Mouse (Mus musculus): ENCODE measurements around the gene Crygc. TPM values are rescaled to one million over a fixed set of nuclear protein-coding genes. Genes with fewer than 3 reads are reported as not detected.
A peak's percentile ranks its signal among the peaks of the same experiment; 100 is the strongest.

Gene Crygc
- total RNA-seq (2017), result not detected in 2 replicates

DNA sequence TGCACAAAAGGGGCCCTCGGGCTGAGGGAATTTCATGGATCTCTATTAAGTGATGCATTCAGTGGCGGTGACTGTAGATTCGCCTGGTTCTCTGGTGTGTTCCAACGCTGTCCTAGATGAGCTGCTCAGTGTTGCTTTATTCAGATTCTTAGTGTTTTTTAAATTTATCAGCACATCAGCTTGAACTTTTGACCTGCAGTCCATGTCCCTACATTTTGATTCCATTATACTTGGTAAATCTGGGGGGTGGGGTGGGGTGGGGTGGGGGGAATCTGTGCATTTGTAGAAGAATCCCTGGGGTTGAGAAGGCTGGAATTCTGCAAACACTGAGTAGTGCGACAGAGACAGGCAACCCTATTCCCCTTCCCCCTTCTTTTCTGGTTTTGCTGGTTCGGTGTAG lies at the start of gene Crygc:
TSS of gene Crygc (minus strand) at position 101 of the 400 bp plus-strand sequence.
- ATAC-seq (ENCODE audit: extremely low read depth, insufficient number of reproducible peaks, low FRiP score, poor library complexity, severe bottlenecking), result no peak

DNA sequence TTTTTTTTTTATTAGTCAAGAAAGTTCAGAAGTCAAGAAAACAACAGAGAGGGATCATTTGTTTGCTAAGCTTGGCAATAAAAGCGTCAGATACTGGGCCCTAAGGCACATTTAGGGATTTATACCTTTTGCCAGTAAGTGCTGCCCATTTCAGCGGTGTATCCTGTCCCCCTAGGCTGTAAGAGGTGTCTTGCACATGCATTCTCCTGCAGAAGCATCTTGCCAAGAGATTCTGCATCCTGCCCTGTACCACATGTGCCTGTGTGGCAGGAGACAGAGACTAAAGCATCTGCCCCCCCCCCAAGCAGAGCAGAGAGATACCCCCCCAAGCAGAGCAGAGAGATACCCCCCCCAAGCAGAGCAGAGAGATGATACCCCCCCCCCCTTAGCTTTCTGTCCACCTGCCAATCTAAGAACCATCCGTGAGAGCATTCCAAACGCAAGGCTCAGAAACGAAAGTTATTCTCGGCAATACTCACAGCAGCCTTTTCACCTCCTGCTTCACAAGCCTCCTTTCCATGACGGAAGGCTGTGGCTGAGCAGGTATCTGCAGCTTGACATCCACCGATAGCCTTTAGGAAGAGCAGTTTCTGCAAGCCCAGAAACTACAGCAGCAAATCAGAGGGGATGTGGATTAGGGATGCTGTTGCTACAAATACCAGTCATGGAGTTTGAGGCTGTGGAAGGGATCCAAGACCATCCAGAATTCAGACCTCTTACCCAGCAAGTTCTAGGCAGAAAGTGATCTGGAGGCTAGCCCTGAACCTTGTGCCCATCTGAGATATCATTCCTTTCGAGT lies 49.3 kb upstream of the Crygc start, which contains the start of gene D630023F18Rik:
TSS of gene D630023F18Rik (minus strand) at position 641 of the 799 bp plus-strand sequence.
- no peak for ATAC-seq (ENCODE audit: extremely low read depth, insufficient number of reproducible peaks, low FRiP score, poor library complexity, severe bottlenecking)

DNA sequence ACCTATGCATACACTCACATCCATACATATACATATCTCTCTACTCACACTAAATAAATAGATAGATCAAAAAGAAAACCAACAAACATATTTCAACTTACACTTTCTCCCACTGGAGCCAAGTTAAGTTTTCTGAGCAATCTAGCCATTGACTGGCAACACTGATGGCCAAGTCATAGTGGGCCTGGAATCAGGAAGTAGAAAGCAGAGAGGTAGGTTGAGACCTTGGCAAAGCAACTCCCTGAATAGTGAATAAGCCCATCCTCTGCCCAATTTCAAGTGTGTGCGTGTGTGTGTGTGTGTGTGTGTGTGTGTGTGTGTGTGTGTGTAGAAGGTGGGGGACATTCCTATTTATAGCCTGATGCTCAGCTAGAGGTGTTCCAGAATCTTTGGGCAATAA lies 45.9 kb upstream of the Crygc start, which contains the start of gene Gm28845:
TSS of gene Gm28845 (minus strand) at position 121 of the 400 bp plus-strand sequence.
- ATAC-seq (ENCODE audit: extremely low read depth, insufficient number of reproducible peaks, low FRiP score, poor library complexity, severe bottlenecking), result no peak

DNA sequence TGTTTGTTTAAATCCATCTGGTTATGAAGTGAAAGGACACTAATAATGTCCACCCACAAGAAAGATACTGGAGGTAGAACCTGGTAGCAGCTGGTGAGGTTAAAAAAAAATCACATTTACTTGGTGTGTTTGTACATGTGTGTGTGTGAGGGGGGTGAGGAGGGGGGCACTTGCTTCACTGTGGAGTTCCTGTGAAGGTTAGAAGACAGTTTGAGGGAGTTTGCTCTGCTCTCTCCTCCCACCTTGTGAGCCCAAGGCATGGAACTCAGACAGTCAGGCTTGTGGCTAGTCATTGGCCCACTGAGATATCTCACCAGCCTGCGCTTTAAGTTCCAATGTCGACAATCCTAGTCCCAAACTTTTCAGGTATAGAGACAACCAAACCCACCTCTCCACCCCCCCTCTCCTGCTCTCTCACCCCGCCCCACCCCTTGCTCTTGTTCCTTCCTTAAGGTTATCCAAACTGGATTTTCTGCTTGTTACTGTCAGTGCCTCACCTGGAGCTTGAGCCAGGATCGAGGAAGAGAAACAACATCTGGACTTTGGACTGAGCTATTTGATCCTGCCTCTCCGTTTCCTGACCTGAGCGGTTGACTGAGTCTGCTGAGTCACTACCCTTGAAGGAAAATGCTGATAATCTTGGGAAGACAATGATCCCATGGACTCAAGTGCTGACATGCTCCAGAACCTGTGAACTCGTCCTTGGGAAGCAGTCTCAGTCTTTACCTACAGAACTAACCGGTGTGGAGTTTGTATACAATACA lies 44.8 kb upstream of the Crygc start:
- no peak for ATAC-seq (ENCODE audit: extremely low read depth, insufficient number of reproducible peaks, low FRiP score, poor library complexity, severe bottlenecking)

- ATAC-seq (ENCODE audit: extremely low read depth, insufficient number of reproducible peaks, low FRiP score, poor library complexity, severe bottlenecking), result peak; percentile 54; the same call in 1 of the 2 replicates
Observed at GRCm38 (mm10) chr1:65113536-65114172, 40.2 kb upstream of the Crygc start.

DNA sequence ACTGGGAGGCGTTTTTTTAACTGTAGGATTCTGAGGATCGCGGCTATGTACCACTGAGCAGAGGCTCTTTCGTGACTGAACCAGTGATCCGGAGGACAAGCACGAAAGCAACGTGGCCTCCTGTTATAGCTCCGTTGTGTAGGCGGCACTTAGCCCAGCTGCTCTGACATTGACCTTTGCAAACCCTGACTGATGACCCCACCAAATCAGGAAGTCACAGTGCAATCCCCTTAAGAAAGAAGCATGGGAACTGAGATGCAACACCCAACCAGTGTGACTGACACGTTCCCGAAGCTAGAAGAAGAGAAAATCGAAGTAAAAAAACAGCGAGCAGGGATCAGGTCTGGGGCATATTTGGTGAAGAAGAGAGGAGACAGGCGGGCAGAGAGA lies 39.3 kb upstream of the Crygc start:
- peak; percentile 40; the same call in 1 of the 2 replicates for ATAC-seq (ENCODE audit: extremely low read depth, insufficient number of reproducible peaks, low FRiP score, poor library complexity, severe bottlenecking)

- peak; percentile 51; the same call in 1 of the 2 replicates for ATAC-seq (ENCODE audit: extremely low read depth, insufficient number of reproducible peaks, low FRiP score, poor library complexity, severe bottlenecking)
Observed at GRCm38 (mm10) chr1:65112031-65112806, 38.7 kb upstream of the Crygc start.

DNA sequence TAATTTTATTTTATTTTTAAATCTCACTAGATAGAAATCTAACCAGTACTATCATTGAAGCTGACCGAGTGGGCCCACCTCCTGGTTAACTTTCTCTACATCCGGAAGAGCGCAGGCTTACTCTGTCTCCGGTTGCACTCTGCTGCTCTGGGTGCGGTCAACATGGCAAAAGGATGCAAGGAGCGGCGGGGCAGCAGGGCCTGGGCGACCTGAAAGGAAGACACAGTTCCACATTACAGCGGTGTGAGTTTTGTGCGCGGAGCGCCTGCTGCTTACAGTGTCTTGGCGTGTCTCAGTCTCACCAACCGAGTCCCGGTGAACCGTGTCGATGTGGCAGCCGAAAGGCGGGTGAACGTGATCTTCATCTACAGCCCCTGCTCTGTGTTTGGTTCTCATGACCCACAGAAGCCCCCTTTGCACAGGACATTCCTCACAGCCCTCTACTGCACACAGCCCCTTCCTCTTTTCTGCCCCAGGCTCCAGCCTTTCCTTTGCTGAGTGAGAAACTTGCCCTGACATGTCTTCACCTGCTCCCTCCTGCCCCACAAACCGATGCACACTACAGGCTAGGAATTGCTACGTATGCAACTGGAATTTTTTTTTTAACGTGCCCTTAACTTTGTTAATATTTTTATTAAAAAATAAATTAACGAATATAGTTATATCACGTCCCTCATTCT lies 36.4 kb upstream of the Crygc start:
- ATAC-seq (ENCODE audit: extremely low read depth, insufficient number of reproducible peaks, low FRiP score, poor library complexity, severe bottlenecking), result no peak

- ATAC-seq (ENCODE audit: extremely low read depth, insufficient number of reproducible peaks, low FRiP score, poor library complexity, severe bottlenecking), result no peak
Observed at GRCm38 (mm10) chr1:65109196-65109595, 35.7 kb upstream of the Crygc start.

- no peak for ATAC-seq (ENCODE audit: extremely low read depth, insufficient number of reproducible peaks, low FRiP score, poor library complexity, severe bottlenecking)
Observed at GRCm38 (mm10) chr1:65107654-65108279, 34.3 kb upstream of the Crygc start.

DNA sequence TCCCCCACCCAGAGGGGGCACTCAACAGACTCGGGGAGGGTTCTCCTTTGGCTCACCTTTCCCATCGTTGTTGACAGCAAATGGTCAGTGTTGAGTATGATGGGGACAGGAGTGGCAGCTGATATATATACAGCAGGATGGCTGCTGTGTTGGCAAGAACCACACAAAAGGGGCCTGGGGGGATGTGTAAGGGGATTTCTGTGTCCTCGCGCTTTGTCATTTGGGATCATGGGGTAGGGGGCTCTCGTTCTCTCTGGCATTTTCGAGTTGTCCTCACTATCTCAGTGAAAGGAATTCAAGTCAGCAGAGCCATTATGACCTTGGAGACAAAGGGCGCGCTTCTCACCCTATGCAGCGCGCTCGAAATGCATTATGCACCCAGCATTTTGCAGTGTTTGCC lies 29.8 kb upstream of the Crygc start, which contains the start of gene Cryga:
TSS of gene Cryga (minus strand) at position 101 of the 400 bp plus-strand sequence.
- ATAC-seq (ENCODE audit: extremely low read depth, insufficient number of reproducible peaks, low FRiP score, poor library complexity, severe bottlenecking), result no peak

- no peak for ATAC-seq (ENCODE audit: extremely low read depth, insufficient number of reproducible peaks, low FRiP score, poor library complexity, severe bottlenecking)
Observed at GRCm38 (mm10) chr1:65096953-65097352, 23.5 kb upstream of the Crygc start.

GRCm38 (mm10) chr1:65091566-65091965 lies 18.1 kb upstream of the Crygc start:
- no peak for ATAC-seq (ENCODE audit: extremely low read depth, insufficient number of reproducible peaks, low FRiP score, poor library complexity, severe bottlenecking)

- peak; percentile 96 for ATAC-seq (ENCODE audit: extremely low read depth, insufficient number of reproducible peaks, low FRiP score, poor library complexity, severe bottlenecking)
Observed at GRCm38 (mm10) chr1:65090370-65090769, 16.9 kb upstream of the Crygc start.

DNA sequence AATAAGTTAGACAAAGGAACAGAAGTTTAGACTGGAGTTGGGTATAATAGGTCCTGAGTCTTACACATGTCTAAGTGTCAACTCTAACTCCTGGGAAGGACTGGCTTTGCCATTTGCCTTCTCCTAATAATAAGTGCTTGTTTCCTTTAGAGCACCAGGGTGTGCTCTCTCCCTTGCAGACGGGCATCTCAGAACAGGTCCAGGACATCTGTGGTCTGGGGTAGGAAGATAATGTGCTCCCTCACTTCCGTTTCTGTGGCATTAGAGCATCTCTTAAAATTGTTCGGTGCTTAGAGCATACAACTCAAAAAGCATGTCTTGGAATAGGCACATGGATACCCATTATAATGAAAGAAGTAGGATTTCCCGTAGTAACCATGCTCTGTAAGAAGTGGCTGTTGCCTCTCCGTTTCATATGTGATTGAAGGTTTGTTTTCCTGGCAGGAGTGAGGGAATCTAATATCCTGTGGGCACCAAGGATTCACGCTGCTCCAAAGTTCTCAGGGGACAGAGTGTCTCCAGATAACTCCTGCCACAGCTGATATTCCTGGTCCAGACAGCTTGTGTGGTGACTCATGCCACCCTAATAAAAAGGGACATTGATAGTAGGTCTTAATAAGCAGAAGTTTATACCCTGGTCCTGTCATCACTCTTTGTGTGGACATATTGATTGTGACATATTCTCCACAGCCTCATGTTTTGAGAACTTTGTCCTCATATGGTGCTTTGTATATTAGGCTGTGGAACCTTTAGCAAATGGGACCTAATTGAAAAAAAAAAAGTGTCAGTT lies 15.3 kb upstream of the Crygc start:
- peak; percentile 50 for ATAC-seq (ENCODE audit: extremely low read depth, insufficient number of reproducible peaks, low FRiP score, poor library complexity, severe bottlenecking)

- ATAC-seq (ENCODE audit: extremely low read depth, insufficient number of reproducible peaks, low FRiP score, poor library complexity, severe bottlenecking), result no peak
Observed at GRCm38 (mm10) chr1:65082188-65082587, 8.7 kb upstream of the Crygc start, which contains the start of gene Crygb. TSS of gene Crygb (minus strand) at chr1:65082288.

DNA sequence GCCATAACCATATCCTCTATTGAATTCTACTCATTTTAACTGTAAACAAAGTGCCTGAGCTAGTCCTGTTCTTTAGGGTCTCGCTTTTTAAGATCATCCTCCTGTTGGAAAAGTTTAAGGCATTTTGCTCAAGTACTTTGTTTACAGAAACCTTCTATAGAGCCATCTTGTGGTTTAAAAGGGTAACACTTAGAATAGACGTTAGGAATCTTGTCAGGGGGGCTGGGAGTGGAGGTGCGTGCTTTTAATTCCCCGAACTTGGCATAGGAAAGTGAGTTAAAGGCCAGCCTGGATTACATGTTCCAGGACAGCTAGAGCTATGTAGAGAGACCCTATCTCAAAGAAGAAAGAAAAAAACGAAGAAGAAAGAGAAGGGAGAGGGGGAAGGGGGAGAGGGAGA lies 2.1 kb upstream of the Crygc start:
- ATAC-seq (ENCODE audit: extremely low read depth, insufficient number of reproducible peaks, low FRiP score, poor library complexity, severe bottlenecking), result no peak

Measured in neutrophil, adult 5-6 weeks (primary cell).